Mouse (Mus musculus): ENCODE measurements around the gene Klra5. TPM values are rescaled to one million over a fixed set of nuclear protein-coding genes. Genes with fewer than 3 reads are reported as not detected.
"Not testable (repeated sequence)": the region's sequence is repeated elsewhere in the genome, so short reads cannot be mapped to it uniquely, and the experiment has no call there.

Gene Klra5
- not detected for total RNA-seq (2021)
- long read RNA-seq, experiment 1: 0 reads
- long read RNA-seq, experiment 2: 0 reads

GRCm38 (mm10) chr6:129917476-129917946, at the start of gene Klra5:
TSS of gene Klra5 (minus strand) at chr6:129917650.
- DNase-seq: not testable (repeated sequence)

DNA sequence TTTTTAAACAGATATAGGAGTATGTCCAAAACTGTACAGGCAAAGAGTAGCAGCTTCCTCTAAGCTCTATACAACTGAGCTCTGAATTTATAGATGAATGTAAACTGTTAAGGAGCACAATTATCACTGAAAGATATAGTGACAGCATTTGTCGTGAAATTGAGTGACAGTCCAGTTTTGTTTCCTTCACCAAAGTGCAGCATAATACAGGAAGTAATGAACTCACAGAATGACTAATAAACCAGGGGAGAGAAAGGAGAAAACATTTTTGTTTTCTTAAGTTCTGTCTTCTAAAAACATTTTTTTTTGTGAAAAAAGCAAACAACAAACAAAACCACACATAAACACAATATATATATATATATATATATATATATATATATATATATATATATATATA, 454 bp downstream of the Klra5 start:
- DNase-seq: no peak

- no peak for DNase-seq
Observed at GRCm38 (mm10) chr6:129882525-129882924, 34.9 kb downstream of the Klra5 start.

DNA sequence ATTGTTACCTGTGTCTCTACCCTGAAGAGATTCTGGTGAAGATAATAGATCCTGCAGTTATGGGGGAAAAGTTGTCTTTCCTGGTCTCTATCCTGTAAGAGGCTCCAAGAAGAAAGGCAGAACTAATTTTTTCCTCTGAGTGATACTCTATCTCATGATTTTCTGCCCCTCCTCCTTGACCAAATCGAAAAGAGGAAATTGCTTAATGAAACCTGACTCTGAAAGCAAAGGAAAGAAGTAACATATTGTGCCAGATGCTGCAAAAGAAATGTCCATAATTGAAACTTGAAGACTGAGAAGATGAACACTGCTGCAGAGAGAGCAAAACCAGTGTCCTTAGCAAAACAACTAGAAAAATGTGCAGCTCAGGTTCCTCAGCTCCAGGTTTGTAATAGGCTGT, 40.9 kb downstream of the Klra5 start, which contains the start of gene Klra17:
Gene Klra17, minus strand, starts transcription at position 124 of the 400 bp plus-strand sequence.
- DNase-seq: no peak

- DNase-seq: not testable (repeated sequence)
Observed at GRCm38 (mm10) chr6:129862349-129862748, 55.1 kb downstream of the Klra5 start, which contains the start of gene Gm17631. TSS of gene Gm17631 (plus strand) at chr6:129862649.

Other genes starting within 250 kb of the Klra5 start
- under 1 TPM in 1 of 2 experiments, not detected in 1; 0.27 TPM for gene Klrc1, start 238.7 kb downstream of the Klra5 start, total RNA-seq (2021)
- not detected for gene Klri1, start 200.5 kb downstream of the Klra5 start, total RNA-seq (2021)
- not detected for gene Klri2, start 177.2 kb downstream of the Klra5 start, total RNA-seq (2021)
- gene Gm156, start 133.4 kb downstream of the Klra5 start, total RNA-seq (2021): not detected
- not detected for gene Gm17631, start 55.0 kb downstream of the Klra5 start, total RNA-seq (2021)
- not detected for gene Klra17, start 41.0 kb downstream of the Klra5 start, total RNA-seq (2021)
- not detected for gene Klra6, start 109.3 kb upstream of the Klra5 start, total RNA-seq (2021)
- not detected for gene Klra4, start 149.6 kb upstream of the Klra5 start, total RNA-seq (2021)
- gene Klra8, start 212.2 kb upstream of the Klra5 start, total RNA-seq (2021): under 1 TPM; 0.45 to 0.90 TPM

Measured in heart, adult 18-20 months (tissue).